Mouse (Mus musculus) lung, adult 10 weeks (tissue): ENCODE data around the gene Zfp362. TPM values are rescaled to one million over a fixed set of nuclear protein-coding genes. Genes with fewer than 3 reads are reported as not detected.

Experiments used
- polyA plus RNA-seq: library from polyadenylated mRNA; stranded (reverse); fragments of 350-450 nt; fragmentation: Illumina TruSeq; extraction: RNeasy Lipid Tissue Mini Kit (QIAGEN cat#74804); gene quantifications from one replicate; pipeline ENCODE4 v1.2.3, GENCODE M21; 2014; ENCODE audit warnings: low read depth, low replicate concordance; ENCODE audit not compliant: insufficient read depth

Zfp362 gene
- polyA plus RNA-seq = 13.1 TPM

GRCm38 (mm10) chr4:128806043-128806826 is at the start of gene Zfp362:
Zfp362 (minus strand) TSS chr4:128806045.

GRCm38 (mm10) chr4:128755064-128755463 is 50.8 kb downstream of the Zfp362 start, which contains the start of gene A3galt2:
A3galt2 (plus strand) TSS chr4:128755364.

Other genes starting within 250 kb of the Zfp362 start
- gene Zscan20, start 195.9 kb downstream of the Zfp362 start, polyA plus RNA-seq = 1.7 TPM
- gene Tlr12, start 187.4 kb downstream of the Zfp362 start, polyA plus RNA-seq = 1.1 TPM
- gene Phc2, start 151.3 kb downstream of the Zfp362 start, polyA plus RNA-seq = 87.6 TPM
- not detected for gene A3galt2, start 50.7 kb downstream of the Zfp362 start, polyA plus RNA-seq
- gene Trim62, start 77.5 kb upstream of the Zfp362 start, polyA plus RNA-seq = 4.7 TPM
- 18.4 TPM for gene Azin2, start 156.4 kb upstream of the Zfp362 start, polyA plus RNA-seq
- gene Ak2, start 185.9 kb upstream of the Zfp362 start, polyA plus RNA-seq = 36.8 TPM